Mouse (Mus musculus) fibroblast of lung, adult 2 months (primary cell): ENCODE measurements around the gene Dnmt3b.
"Not testable (repeated sequence)": the region's sequence is repeated elsewhere in the genome, so short reads cannot be mapped to it uniquely, and the experiment has no call there.

Experiments used
- DNase-seq: peaks from one replicate; pipeline ENCODE4 v3.0.0-alpha.2; 2011; ENCODE audit warnings: low read depth

Dnmt3b gene

GRCm38 (mm10) chr2:153713227-153713626, 64.0 kb downstream of the Dnmt3b start:
- DNase-seq: peak; percentile 27

DNA sequence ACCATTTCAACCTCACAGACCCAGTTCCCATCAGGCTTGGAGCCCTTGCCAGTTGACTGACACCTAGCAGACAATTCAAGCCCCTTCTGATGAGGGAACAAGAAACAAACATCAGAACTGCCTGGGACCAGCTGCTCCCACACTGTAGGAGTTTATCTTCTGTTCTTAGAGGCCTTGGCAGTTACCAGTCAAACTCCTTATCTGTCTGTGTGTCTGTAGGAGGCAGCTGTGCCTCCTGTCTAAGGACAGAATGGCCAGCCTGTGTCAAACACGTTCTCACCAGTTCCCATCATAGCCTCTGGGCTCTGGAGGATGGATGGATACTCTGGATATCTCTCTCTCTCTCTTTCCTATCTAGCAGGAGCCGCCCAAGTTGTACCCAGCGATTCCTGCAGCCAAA, 68.6 kb downstream of the Dnmt3b start:
- DNase-seq: not testable (repeated sequence)

DNA sequence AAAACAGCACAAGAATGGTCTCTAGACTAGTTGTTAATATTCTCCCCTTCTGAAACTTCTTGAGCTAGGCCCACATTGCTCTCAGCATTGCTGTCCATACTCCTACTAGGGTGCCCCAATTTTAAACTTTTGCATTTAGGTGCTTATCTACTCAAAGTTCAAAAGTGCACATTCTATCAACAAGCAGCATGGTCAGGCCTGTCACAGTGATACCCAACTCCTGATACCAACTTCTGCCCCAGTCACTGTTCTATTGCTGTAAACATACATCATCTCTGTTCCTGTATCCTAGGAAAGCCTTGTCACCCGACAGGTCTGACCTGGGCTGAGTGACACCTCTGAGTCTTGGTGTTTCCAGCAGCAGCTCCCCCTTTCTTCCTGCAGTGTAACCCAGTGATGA, 73.8 kb downstream of the Dnmt3b start:
- no peak for DNase-seq

GRCm38 (mm10) chr2:153724424-153724823, 75.2 kb downstream of the Dnmt3b start:
- no peak for DNase-seq

- no peak for DNase-seq
Measured at GRCm38 (mm10) chr2:153724871-153725270, 75.6 kb downstream of the Dnmt3b start.

GRCm38 (mm10) chr2:153725291-153725690, 76.0 kb downstream of the Dnmt3b start:
- DNase-seq: no peak

DNA sequence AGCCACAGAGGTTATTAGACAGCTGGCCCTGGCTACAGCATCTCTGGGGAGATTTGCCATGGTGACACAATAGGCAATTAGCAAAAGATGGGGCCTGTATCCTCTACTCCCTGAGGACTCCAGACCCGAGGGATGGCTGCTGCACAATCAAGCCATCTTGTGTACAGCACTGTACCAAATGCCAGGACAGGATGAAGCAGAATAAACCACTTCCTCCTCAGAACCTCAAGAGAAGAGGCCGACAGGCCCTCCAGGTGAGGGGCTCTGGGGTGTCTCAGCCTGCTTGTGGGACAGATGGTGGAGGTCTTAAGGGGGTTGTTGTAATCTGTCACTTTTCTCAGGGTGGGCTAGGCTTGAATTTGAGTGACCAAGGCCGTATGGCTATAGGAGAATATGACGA, 84.8 kb downstream of the Dnmt3b start:
- DNase-seq: no peak
